Mouse (Mus musculus): ENCODE results near the gene Vstm2l.

The Vstm2l gene

GRCm38 (mm10) chr2:157914105-157914764, at the start of gene Vstm2l:
Gene Vstm2l, plus strand, starts transcription at chr2:157914653.
- DNase-seq = no peak

- DNase-seq = no peak
Observed at GRCm38 (mm10) chr2:157867126-157867525, 47.3 kb upstream of the Vstm2l start.

- DNase-seq = no peak
Observed at GRCm38 (mm10) chr2:157870247-157870646, 44.2 kb upstream of the Vstm2l start.

GRCm38 (mm10) chr2:157873223-157873622, 41.2 kb upstream of the Vstm2l start:
- no peak for DNase-seq

- DNase-seq = no peak
Observed at GRCm38 (mm10) chr2:157873691-157874090, 40.8 kb upstream of the Vstm2l start.

GRCm38 (mm10) chr2:157875111-157875510, 39.3 kb upstream of the Vstm2l start:
- no peak for DNase-seq

- DNase-seq = no peak
Observed at GRCm38 (mm10) chr2:157877394-157877793, 37.1 kb upstream of the Vstm2l start.

- no peak for DNase-seq
Observed at GRCm38 (mm10) chr2:157877967-157878366, 36.5 kb upstream of the Vstm2l start.

- no peak for DNase-seq
Observed at GRCm38 (mm10) chr2:157881939-157882338, 32.5 kb upstream of the Vstm2l start.

- DNase-seq = peak in 1 of 2 experiments; percentile 29
Observed at GRCm38 (mm10) chr2:157887275-157888025, 27.0 kb upstream of the Vstm2l start.

GRCm38 (mm10) chr2:157891166-157891565, 23.3 kb upstream of the Vstm2l start:
- no peak for DNase-seq

- DNase-seq = no peak
Observed at GRCm38 (mm10) chr2:157897131-157897530, 17.3 kb upstream of the Vstm2l start.

GRCm38 (mm10) chr2:157913204-157913636, 1.2 kb upstream of the Vstm2l start:
- peak; percentile 81 to 87 for DNase-seq

- no peak for DNase-seq
Observed at GRCm38 (mm10) chr2:157913705-157914104, 748 bp upstream of the Vstm2l start.

- no peak for DNase-seq
Observed at GRCm38 (mm10) chr2:157914889-157915517, 550 bp downstream of the Vstm2l start.

- no peak for DNase-seq
Observed at GRCm38 (mm10) chr2:157918529-157918928, 4.1 kb downstream of the Vstm2l start.

GRCm38 (mm10) chr2:157921551-157921950, 7.1 kb downstream of the Vstm2l start:
- no peak for DNase-seq

GRCm38 (mm10) chr2:157923406-157923805, 9.0 kb downstream of the Vstm2l start:
- DNase-seq = no peak

GRCm38 (mm10) chr2:157924504-157924903, 10.1 kb downstream of the Vstm2l start:
- no peak for DNase-seq

GRCm38 (mm10) chr2:157926502-157926901, 12.0 kb downstream of the Vstm2l start:
- no peak for DNase-seq

- DNase-seq = no peak
Observed at GRCm38 (mm10) chr2:157926927-157927326, 12.5 kb downstream of the Vstm2l start.

GRCm38 (mm10) chr2:157927397-157927796, 12.9 kb downstream of the Vstm2l start:
- no peak for DNase-seq

GRCm38 (mm10) chr2:157927815-157928214, 13.4 kb downstream of the Vstm2l start:
- DNase-seq = no peak

GRCm38 (mm10) chr2:157932655-157933054, 18.2 kb downstream of the Vstm2l start:
- DNase-seq = no peak

Measured in lung, postnatal 4 days (tissue).